ENCODE assay signal across 24 mouse cellular contexts in the genomic region with DNA sequence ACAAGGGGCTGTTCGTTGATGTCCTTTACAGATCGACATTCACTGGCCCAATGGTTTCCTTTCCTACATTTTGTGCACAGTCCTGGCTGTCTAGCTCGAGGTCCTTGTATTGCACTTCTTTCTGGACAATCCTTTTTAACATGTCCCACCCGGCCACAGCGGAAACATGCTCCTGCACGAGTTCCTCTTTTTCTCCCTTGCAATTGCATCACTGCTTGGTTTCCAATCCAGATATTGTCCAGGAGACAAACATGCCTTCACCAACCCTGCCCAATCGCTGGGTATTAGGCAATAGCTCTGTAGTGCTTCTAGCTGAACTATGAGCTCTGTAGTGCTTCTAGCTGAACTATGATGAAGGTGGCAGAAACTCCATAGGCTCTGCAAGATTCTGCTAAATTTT.
"Had no signal": no experiment of that assay in that cellular context is flagged by ENCODE, and none has a peak within 500 bp of the region (broad histone marks: within the 10 kb centered on the region; RNA-seq: fewer than 3 reads in every experiment).

No protein-coding gene starts in this region.

- H3K36me3 ChIP-seq: intestine, embryonic 15.5 days; liver, embryonic 12.5 days had no signal

- H3K27me3 ChIP-seq: heart, embryonic 12.5 days; hindbrain, embryonic 12.5 days; intestine, embryonic 15.5 days; limb, embryonic 13.5 days; limb, embryonic 15.5 days; liver, embryonic 12.5 days had no signal

- DNase-seq: gastrocnemius, postnatal 14 days; gastrocnemius, postnatal 36 days; heart, adult 2 months; heart, postnatal 10 days; heart, postnatal 4 days; kidney, adult 18-20 months; kidney, adult 8-10 months; kidney, postnatal 10 days; kidney, postnatal 25 days; layer of hippocampus, adult 9-11 months; layer of hippocampus, postnatal 36 days; left cerebral cortex, postnatal 4 days had no signal

- H3K27ac ChIP-seq: heart, adult 2 months; hindbrain, embryonic 10.5 days; hindbrain, embryonic 12.5 days; hindbrain, embryonic 14.5 days; intestine, embryonic 15.5 days; limb, embryonic 13.5 days; limb, embryonic 15.5 days; liver, embryonic 12.5 days; liver, embryonic 14.5 days had no signal

- ATAC-seq: hindbrain, embryonic 16.5 days; inflammation-experienced regulatory T-cells, adult 6 months; intestine, embryonic 15.5 days; intestine, postnatal 0 days; liver, embryonic 12.5 days had no signal

- H3K4me1 ChIP-seq: heart, embryonic 12.5 days; hindbrain, embryonic 10.5 days; hindbrain, embryonic 12.5 days; intestine, embryonic 15.5 days; limb, embryonic 13.5 days; limb, embryonic 15.5 days; liver, embryonic 12.5 days had no signal

- H3K4me3 ChIP-seq: heart, adult 2 months; heart, embryonic 12.5 days; hindbrain, embryonic 10.5 days; hindbrain, embryonic 12.5 days; intestine, embryonic 15.5 days; limb, embryonic 13.5 days; limb, embryonic 15.5 days; liver, embryonic 12.5 days had no signal

- H3K9me3 ChIP-seq: intestine, embryonic 15.5 days had no signal
